ENCODE assay signal across 8 mouse cellular contexts in genomic region chr11:108343789-108344462, GRCm38 (mm10). TPM values are rescaled to one million over a fixed set of nuclear protein-coding genes. Genes with fewer than 3 reads are reported as not detected.
DNase-seq lines count a peak whose midpoint lies in the region; ATAC-seq and TF ChIP-seq lines count a peak whose summit lies in the region.

Gene Prkca (minus strand): TSS chr11:108343928.

- no peak for TF ChIP-seq CTCF in olfactory bulb, adult 2 months (IDR thresholded peaks at IDR 0.05; ENCODE audit: insufficient read depth, low read depth, low read length)

- H3K9me3 ChIP-seq in hindbrain, embryonic 10.5 days, result no peaks in the 10 kb centered on the region
- no peaks in the 10 kb centered on the region for H3K9me3 ChIP-seq in lung, embryonic 15.5 days

- peaks cover 55% of the 10 kb centered on the region for H3K27me3 ChIP-seq in hindbrain, embryonic 10.5 days (ENCODE audit: insufficient read depth, poor library complexity, severe bottlenecking)
- no peaks in the 10 kb centered on the region for H3K27me3 ChIP-seq in lung, embryonic 15.5 days

- WGBS in hindbrain, embryonic 10.5 days, result under 1% methylated on average over 63 of the region's 63 CpGs
- under 1% methylated on average over 51 of the region's 63 CpGs for WGBS in lung, embryonic 15.5 days
- WGBS in olfactory bulb, adult 2 months, result under 1% methylated on average over 62 of the region's 63 CpGs

- H3K4me1 ChIP-seq in hindbrain, embryonic 10.5 days (replicated peaks), result peaks cover 30% of the 10 kb centered on the region
- peaks cover 9% of the 10 kb centered on the region for H3K4me1 ChIP-seq in lung, embryonic 15.5 days
- H3K4me1 ChIP-seq in olfactory bulb, adult 2 months (ENCODE audit: control insufficient read depth, insufficient read depth, low read length), result no peaks in the 10 kb centered on the region

- peak within 1 kb of the TSS; percentile 59 for H3K9ac ChIP-seq in lung, embryonic 15.5 days

- TF ChIP-seq POLR2A in olfactory bulb, adult 2 months (IDR thresholded peaks at IDR 0.05; ENCODE audit: insufficient read depth, low read depth, low read length), result peak; percentile 98

- H3K36me3 ChIP-seq in hindbrain, embryonic 10.5 days, result no peaks in the 10 kb centered on the region
- H3K36me3 ChIP-seq in lung, embryonic 15.5 days, result no peaks in the 10 kb centered on the region

- peak within 1 kb of the TSS; percentile 90 for H3K4me2 ChIP-seq in lung, embryonic 15.5 days

- H3K4me3 ChIP-seq in hindbrain, embryonic 10.5 days, result peak within 1 kb of the TSS; percentile 76
- H3K4me3 ChIP-seq in lung, embryonic 15.5 days, result peak within 1 kb of the TSS; percentile 75
- peak within 1 kb of the TSS; percentile 67 for H3K4me3 ChIP-seq in olfactory bulb, adult 2 months (ENCODE audit: insufficient read depth, low read depth, low read length)

- ATAC-seq in frontal cortex, adult (ENCODE audit: low TSS enrichment), result peak; percentile 88
- peak; percentile 96 for ATAC-seq in lung, embryonic 15.5 days (ENCODE audit: borderline replicate concordance, extremely low read depth, low FRiP score, low TSS enrichment)

- peak; percentile 69 for DNase-seq in MEL-GATA-1-ER (ENCODE audit: extremely low read depth, low read depth)
- DNase-seq in cerebellum, adult 18-20 months, result peak; percentile 91 to 99
- peak; percentile 92 for DNase-seq in hindbrain, embryonic 10.5 days (ENCODE audit: low spot score)
- DNase-seq in layer of hippocampus, adult 9-10 months (ENCODE audit: low spot score), result peak; percentile 86
- DNase-seq in thymus, adult 18-20 months, result peak; percentile 84 to 86

- peak within 1 kb of the TSS; percentile 91 for H3K27ac ChIP-seq in hindbrain, embryonic 10.5 days
- peak within 1 kb of the TSS; percentile 84 for H3K27ac ChIP-seq in lung, embryonic 15.5 days
- H3K27ac ChIP-seq in olfactory bulb, adult 2 months (ENCODE audit: insufficient read depth, low read depth, low read length), result peak within 1 kb of the TSS; percentile 73

RNA-seq across cellular contexts. Expression of gene Prkca, which starts in this region (rescaled TPM):
- polyA plus RNA-seq in hindbrain, embryonic 10.5 days (2016; fragmentation: Nextera tagmentation; extraction: Ambion mirVana), result 1.7 and 3.4 TPM in 2 replicates
- polyA plus RNA-seq in lung, embryonic 15.5 days (2015; fragmentation: Nextera tagmentation; extraction: Ambion mirVana), result 9.7 and 11.3 TPM in 2 replicates
- polyA plus RNA-seq in olfactory bulb, adult 2 months (2012; ENCODE audit: insufficient read depth, insufficient read length, low replicate concordance, missing spikeins), result 195 and 266 TPM in 2 replicates

Comparison
In these comparisons a context has a peak if more than half of its experiments do, and no peak if none do; other contexts are left out.
1. Peak in every context shown above with its lines: DNase-seq, ATAC-seq, H3K4me3 ChIP-seq and H3K27ac ChIP-seq.
2. RNA of gene Prkca (polyA plus RNA-seq): 195 to 266 TPM in olfactory bulb, adult 2 months; 9.7 to 11.3 TPM in lung, embryonic 15.5 days and 1.7 to 3.4 TPM in hindbrain, embryonic 10.5 days; every median in the first group is over 10 times any median in the second.